Mouse (Mus musculus) forebrain, embryonic 13.5 days (tissue): ENCODE results near the gene Gm20388. TPM values are rescaled to one million over a fixed set of nuclear protein-coding genes. Genes with fewer than 3 reads are reported as not detected.

Source experiments
- ATAC-seq: fragments of 200-750 bp; cut with Nextera tagmentation; 2 replicates; pipeline ENCODE4 v1.8.0; 2017
- H3K27ac ChIP-seq: fragments of 300-500 bp; sonication (generic); 2 replicates; pipeline ENCODE4 v1.5.1; 2015; ENCODE audit warnings: inconsistent platforms, mild to moderate bottlenecking, moderate library complexity
- H3K27me3 ChIP-seq: fragments of 300-500 bp; sonication (generic); 2 replicates; pipeline ENCODE4 v1.6.1; 2015; ENCODE audit warnings: mild to moderate bottlenecking, inconsistent platforms
- H3K36me3 ChIP-seq: fragments of 300-500 bp; sonication (generic); 2 replicates; pipeline ENCODE4 v1.6.1; 2015; ENCODE audit warnings: mild to moderate bottlenecking, inconsistent platforms; ENCODE audit not compliant: poor library complexity, severe bottlenecking
- H3K4me1 ChIP-seq: fragments of 300-500 bp; sonication (generic); 2 replicates; pipeline ENCODE4 v1.6.1; 2015; ENCODE audit warnings: inconsistent platforms
- H3K4me2 ChIP-seq: fragments of 300-500 bp; sonication (generic); 2 replicates; pipeline ENCODE4 v1.6.1; 2015; ENCODE audit warnings: inconsistent platforms, mild to moderate bottlenecking, moderate library complexity
- H3K4me3 ChIP-seq: fragments of 300-500 bp; sonication (generic); 2 replicates; pipeline ENCODE4 v1.5.1; 2015; ENCODE audit warnings: mild to moderate bottlenecking, inconsistent platforms
- H3K9ac ChIP-seq: fragments of 300-500 bp; sonication (generic); 2 replicates; pipeline ENCODE4 v1.6.1; 2015; ENCODE audit warnings: mild to moderate bottlenecking, inconsistent platforms
- H3K9me3 ChIP-seq: fragments of 300-500 bp; sonication (generic); replicated peaks from 2 replicates; pipeline ENCODE4 v1.6.1; 2016; ENCODE audit warnings: inconsistent platforms
- WGBS: fragments of 180-500 bp; shearing (Covaris S2); methylation state at CpG from one replicate; pipeline ENCODE4 v1.1.7; 2015; 5-methylcytosine and 5-hydroxymethylcytosine counted together
- polyA plus RNA-seq: library from polyadenylated mRNA; unstranded; fragments of >200 nt; fragmentation: Nextera tagmentation; extraction: Ambion mirVana; gene quantifications from 2 replicates; pipeline ENCODE4 v1.2.1, GENCODE M21; 2015

Gm20388 gene
- polyA plus RNA-seq, 1 experiment from 2014 or later, result 5.6 TPM

DNA sequence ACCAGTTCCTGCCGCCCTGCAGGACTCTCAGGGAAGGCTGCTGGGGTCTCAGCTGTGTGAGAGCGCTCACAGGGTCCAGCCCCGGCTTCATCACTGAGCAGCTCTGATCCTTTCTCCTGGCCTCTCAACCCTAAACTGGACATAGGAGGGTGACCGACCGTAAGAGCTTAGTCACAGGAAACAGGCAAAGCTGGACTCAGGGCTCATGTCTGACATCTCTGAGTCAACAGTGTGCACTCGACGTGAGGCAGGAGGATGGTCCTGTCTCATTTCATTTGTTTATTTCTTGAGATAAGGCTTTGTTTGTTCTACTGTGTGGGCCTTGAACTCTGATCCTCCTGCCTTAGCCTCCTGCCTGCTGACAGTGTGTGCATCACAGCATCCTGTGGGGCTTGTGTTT, 709.8 kb downstream of the Gm20388 start:
- no peak overlapping the region for H3K4me3 ChIP-seq
- H3K36me3 ChIP-seq, result no peaks in the 10 kb centered on the region
- H3K9ac ChIP-seq, result no peak overlapping the region
- H3K4me1 ChIP-seq, result peaks cover 32% of the 10 kb centered on the region
- no peak overlapping the region for H3K4me2 ChIP-seq
- H3K27me3 ChIP-seq, result no peaks in the 10 kb centered on the region
- no peaks in the 10 kb centered on the region for H3K9me3 ChIP-seq
- no peak for ATAC-seq
- 61% methylated on average over 7 of the region's 7 CpGs for WGBS
- H3K27ac ChIP-seq, result no peak overlapping the region

- H3K9ac ChIP-seq, result 0 out of 2 replicates have a peak overlapping the region, but pooled peaks have one; percentile 12
- H3K4me2 ChIP-seq, result no peak overlapping the region
- H3K4me1 ChIP-seq, result peaks cover 23% of the 10 kb centered on the region
- no peak overlapping the region for H3K27ac ChIP-seq
- H3K27me3 ChIP-seq, result no peaks in the 10 kb centered on the region
- no peaks in the 10 kb centered on the region for H3K9me3 ChIP-seq
- H3K4me3 ChIP-seq, result no peak overlapping the region
- no peaks in the 10 kb centered on the region for H3K36me3 ChIP-seq
- WGBS, result 64% methylated on average over 14 of the region's 14 CpGs
- ATAC-seq, result no peak
Measured at GRCm38 (mm10) chr8:120622161-120622560, 711.5 kb downstream of the Gm20388 start.

DNA sequence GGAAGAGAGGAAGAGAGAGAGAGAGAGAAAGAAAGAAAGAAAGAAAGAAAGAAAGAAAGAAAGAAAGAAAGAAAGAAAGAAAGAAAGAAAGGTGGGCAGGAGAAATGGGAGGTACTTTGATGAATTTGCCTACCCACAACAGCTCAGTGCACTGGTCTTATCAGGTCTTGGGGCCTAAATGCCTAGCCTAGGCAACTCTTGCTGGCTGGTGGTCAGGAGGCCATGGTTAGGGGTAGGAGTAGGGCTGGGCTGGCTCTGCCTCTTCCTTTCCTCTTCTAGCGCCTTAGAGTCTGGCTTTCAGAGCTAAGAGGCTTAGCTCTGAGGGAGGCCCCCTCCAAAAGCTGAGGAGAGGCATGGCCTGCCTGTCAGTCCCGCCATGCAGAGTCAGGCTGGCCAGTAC, 713.0 kb downstream of the Gm20388 start:
- Histone ChIP-seq H3K4me3 (no peak overlapping the region), H3K36me3 (no peaks in the 10 kb centered on the region), H3K4me1 (peaks cover 12% of the 10 kb centered on the region; the same call in 1 of the 2 replicates), H3K9ac (no peak overlapping the region), H3K27me3 (no peaks in the 10 kb centered on the region), H3K9me3 (no peaks in the 10 kb centered on the region), H3K4me2 (no peak overlapping the region), H3K27ac (no peak overlapping the region)
- no peak for ATAC-seq
- 24% methylated on average over 2 of the region's 2 CpGs for WGBS

DNA sequence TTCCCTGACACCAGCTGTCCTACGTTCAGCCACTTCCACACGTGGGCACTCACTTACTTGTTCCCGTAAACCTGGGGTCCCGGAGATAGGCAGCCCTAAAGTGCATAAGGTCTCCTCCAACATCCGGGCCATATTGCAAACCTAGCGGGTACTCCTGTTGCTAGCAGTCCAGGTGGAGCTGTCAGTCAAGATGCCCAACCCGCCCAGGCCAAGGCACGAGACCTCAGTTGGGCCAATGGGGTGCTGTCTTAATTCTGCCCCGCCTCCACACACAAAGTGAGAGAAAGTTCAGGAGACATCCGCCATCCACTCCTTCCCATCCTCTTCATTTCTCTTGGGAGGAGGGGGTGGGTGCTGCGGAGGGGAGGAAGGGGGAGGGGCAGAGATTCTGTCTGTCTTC, 715.8 kb downstream of the Gm20388 start:
- no peak overlapping the region for H3K4me2 ChIP-seq

GRCm38 (mm10) chr8:120627298-120627697, 716.7 kb downstream of the Gm20388 start:
- Histone ChIP-seq H3K9ac (no peak overlapping the region), H3K36me3 (no peaks in the 10 kb centered on the region), H3K27ac (no peak overlapping the region), H3K27me3 (peaks cover 13% of the 10 kb centered on the region), H3K9me3 (no peaks in the 10 kb centered on the region), H3K4me2 (no peak overlapping the region), H3K4me1 (no peaks in the 10 kb centered on the region), H3K4me3 (no peak overlapping the region)
- ATAC-seq, result peak; percentile 43; the same call in 1 of the 2 replicates
- 75% methylated on average over 5 of the region's 5 CpGs for WGBS

More for the DNA sequence above, 715.8 kb downstream of the Gm20388 start:
- Histone ChIP-seq H3K4me1 (peaks cover 5% of the 10 kb centered on the region; the same call in 1 of the 2 replicates), H3K9me3 (no peaks in the 10 kb centered on the region), H3K27ac (no peak overlapping the region), H3K9ac (no peak overlapping the region), H3K4me3 (no peak overlapping the region), H3K36me3 (no peaks in the 10 kb centered on the region), H3K27me3 (peaks cover 7% of the 10 kb centered on the region; the same call in 1 of the 2 replicates)
- 67% methylated on average over 11 of the region's 11 CpGs for WGBS
- no peak for ATAC-seq

- no peak overlapping the region for H3K27ac ChIP-seq
- H3K27me3 ChIP-seq, result peaks cover 40% of the 10 kb centered on the region
- H3K4me3 ChIP-seq, result no peak overlapping the region
- no peaks in the 10 kb centered on the region for H3K36me3 ChIP-seq
- no peak for ATAC-seq
- H3K4me2 ChIP-seq, result no peak overlapping the region
- 45% methylated on average over 5 of the region's 5 CpGs for WGBS
- peaks cover 14% of the 10 kb centered on the region for H3K4me1 ChIP-seq
- H3K9ac ChIP-seq, result no peak overlapping the region
- H3K9me3 ChIP-seq, result no peaks in the 10 kb centered on the region
Measured at GRCm38 (mm10) chr8:120630031-120630430, 719.4 kb downstream of the Gm20388 start.

- no peaks in the 10 kb centered on the region for H3K9me3 ChIP-seq
- ATAC-seq, result no peak
- H3K4me3 ChIP-seq, result no peak overlapping the region
- peaks cover 14% of the 10 kb centered on the region for H3K4me1 ChIP-seq
- no peak overlapping the region for H3K27ac ChIP-seq
- WGBS, result 60% methylated on average over 6 of the region's 6 CpGs
- H3K27me3 ChIP-seq, result peaks cover 48% of the 10 kb centered on the region
- H3K36me3 ChIP-seq, result no peaks in the 10 kb centered on the region
- no peak overlapping the region for H3K4me2 ChIP-seq
- no peak overlapping the region for H3K9ac ChIP-seq
Measured at GRCm38 (mm10) chr8:120630848-120631247, 720.2 kb downstream of the Gm20388 start.

GRCm38 (mm10) chr8:120631441-120632375, 721.1 kb downstream of the Gm20388 start:
- no peak overlapping the region for H3K27ac ChIP-seq
- 74% methylated on average over 21 of the region's 21 CpGs for WGBS
- no peaks in the 10 kb centered on the region for H3K36me3 ChIP-seq
- H3K4me2 ChIP-seq, result no peak overlapping the region
- no peaks in the 10 kb centered on the region for H3K9me3 ChIP-seq
- H3K27me3 ChIP-seq, result peaks cover 56% of the 10 kb centered on the region
- H3K9ac ChIP-seq, result no peak overlapping the region
- ATAC-seq, result no peak
- no peak overlapping the region for H3K4me3 ChIP-seq
- H3K4me1 ChIP-seq, result peaks cover 14% of the 10 kb centered on the region

- Histone ChIP-seq H3K9me3 (no peaks in the 10 kb centered on the region), H3K27ac (no peak overlapping the region), H3K27me3 (peaks cover 56% of the 10 kb centered on the region), H3K36me3 (no peaks in the 10 kb centered on the region), H3K9ac (peak overlapping the region; percentile 63; the same call in 1 of the 2 replicates), H3K4me1 (peaks cover 14% of the 10 kb centered on the region), H3K4me2 (peak overlapping the region; percentile 93), H3K4me3 (peak overlapping the region; percentile 52)
- 30% methylated on average over 17 of the region's 17 CpGs for WGBS
- ATAC-seq, result no peak
Measured at GRCm38 (mm10) chr8:120632969-120633664, 722.5 kb downstream of the Gm20388 start.

GRCm38 (mm10) chr8:120633665-120634271, 723.1 kb downstream of the Gm20388 start:
- Histone ChIP-seq H3K4me1 (peaks cover 14% of the 10 kb centered on the region), H3K4me2 (peak overlapping the region; percentile 93), H3K27ac (no peak overlapping the region), H3K27me3 (peaks cover 56% of the 10 kb centered on the region), H3K9ac (peak overlapping the region; percentile 63), H3K4me3 (peak overlapping the region; percentile 52), H3K9me3 (no peaks in the 10 kb centered on the region), H3K36me3 (no peaks in the 10 kb centered on the region)
- ATAC-seq, result peak; percentile 48; the same call in 1 of the 2 replicates
- under 1% methylated on average over 42 of the region's 44 CpGs for WGBS

GRCm38 (mm10) chr8:120634329-120634839, 723.7 kb downstream of the Gm20388 start:
- peak; percentile 52 for ATAC-seq
- Histone ChIP-seq H3K4me2 (peak overlapping the region; percentile 93), H3K4me1 (peaks cover 14% of the 10 kb centered on the region), H3K9ac (peak overlapping the region; percentile 63), H3K27me3 (peaks cover 56% of the 10 kb centered on the region), H3K4me3 (peak overlapping the region; percentile 52), H3K36me3 (no peaks in the 10 kb centered on the region), H3K9me3 (no peaks in the 10 kb centered on the region), H3K27ac (no peak overlapping the region)
- 1% methylated on average over 41 of the region's 42 CpGs for WGBS
